Mouse (Mus musculus): ENCODE measurements around the gene Serpine1. TPM values are rescaled to one million over a fixed set of nuclear protein-coding genes. Genes with fewer than 3 reads are reported as not detected.

The Serpine1 gene
- polyA plus RNA-seq, 2 experiments, result 0.40 to 3.9 TPM

DNA sequence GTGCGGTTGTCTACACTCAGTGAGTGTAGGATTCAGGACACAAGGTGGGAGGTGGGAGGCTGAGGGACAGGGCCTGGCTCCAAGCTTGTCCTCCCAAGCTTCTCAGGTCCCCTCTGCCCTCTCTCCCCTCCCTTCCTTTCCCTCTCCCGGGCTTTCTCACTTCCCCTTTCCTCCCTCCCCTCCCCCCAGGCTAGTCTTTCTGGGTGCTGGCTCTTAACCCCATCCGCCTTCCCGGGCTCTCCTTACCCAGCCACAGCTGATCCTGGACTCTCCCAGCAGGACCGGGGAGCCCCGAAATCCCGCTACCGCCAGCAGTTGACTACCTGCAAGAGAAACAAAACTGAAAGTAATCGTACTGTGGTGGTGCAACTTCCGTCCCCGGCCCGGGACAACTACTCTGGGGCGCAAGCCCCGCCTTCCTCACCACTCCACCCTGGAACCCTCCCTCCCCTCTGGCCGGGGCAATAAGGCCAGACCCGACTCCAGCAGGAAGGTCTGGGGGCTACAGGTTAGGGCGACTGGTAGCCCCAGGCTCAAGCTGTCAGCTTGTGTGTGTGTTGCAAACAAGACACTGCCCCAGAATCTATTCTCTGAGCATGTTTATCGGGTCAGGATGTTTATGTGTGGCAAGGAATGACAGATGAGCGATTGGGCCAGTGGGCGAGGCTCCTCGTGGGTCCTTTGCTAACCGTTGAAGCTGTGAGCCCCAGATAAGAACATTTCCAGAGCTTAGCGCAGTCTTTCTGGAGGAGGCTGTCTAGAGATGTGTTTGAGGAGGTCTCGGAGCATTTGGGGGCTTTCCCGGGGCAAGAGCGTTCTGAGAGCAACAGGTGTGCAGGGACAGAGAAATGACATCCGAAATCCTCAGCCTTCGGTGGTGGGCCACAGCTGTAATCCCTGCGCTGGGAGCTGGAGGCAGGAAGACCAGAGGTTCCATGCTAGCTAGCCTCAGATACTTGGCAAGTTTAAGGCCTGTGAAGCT, 44.1 kb upstream of the Serpine1 start, which contains the start of gene Trim56:
TSS of gene Trim56 (minus strand) at position 344 of the 982 bp plus-strand sequence.
- ATAC-seq (ENCODE audit: low FRiP score, low read depth) (peak; percentile 78), DNase-seq (ENCODE audit: low spot score) (peak; percentile 55)
- WGBS, result 11% methylated on average over 28 of the region's 29 CpGs
- peaks cover 11% of the 10 kb centered on the region; the same call in 1 of the 2 replicates for H3K4me1 ChIP-seq (ENCODE audit: control insufficient read depth, insufficient read depth, low read length)
- H3K27me3 ChIP-seq (ENCODE audit: control insufficient read depth, insufficient read depth, low read length), result no peaks in the 10 kb centered on the region
- peak within 1 kb of the TSS; percentile 67 for H3K4me2 ChIP-seq (replicated peaks; ENCODE audit: low read depth, low read length, severe bottlenecking)
- peak within 1 kb of the TSS; percentile 60 for H3K4me3 ChIP-seq (replicated peaks; ENCODE audit: low read length)
- peaks cover 21% of the 10 kb centered on the region for H3K36me3 ChIP-seq (ENCODE audit: control insufficient read depth, insufficient read depth, low read length)
- H3K9ac ChIP-seq (ENCODE audit: low read depth, low read length, severe bottlenecking), result peak within 1 kb of the TSS; percentile 83
- TF ChIP-seq POLR2A (IDR thresholded peaks at IDR 0.05; ENCODE audit: borderline replicate concordance, extremely low read depth, insufficient read depth, insufficient read length), result no peak
- H3K27ac ChIP-seq (replicated peaks; ENCODE audit: low read depth, low read length), result peak within 1 kb of the TSS; percentile 53; the same call in 1 of the 2 replicates
- H3K9me3 ChIP-seq (ENCODE audit: control insufficient read depth, low read length), result no peaks in the 10 kb centered on the region

- Histone ChIP-seq H3K27me3 (ENCODE audit: control insufficient read depth, insufficient read depth, low read length) (no peaks in the 10 kb centered on the region), H3K9ac (ENCODE audit: low read depth, low read length, severe bottlenecking) (peak overlapping the region; percentile 83), H3K9me3 (ENCODE audit: control insufficient read depth, low read length) (no peaks in the 10 kb centered on the region), H3K27ac (replicated peaks; ENCODE audit: low read depth, low read length) (no peak overlapping the region), H3K36me3 (ENCODE audit: control insufficient read depth, insufficient read depth, low read length) (peaks cover 21% of the 10 kb centered on the region), H3K4me2 (replicated peaks; ENCODE audit: low read depth, low read length, severe bottlenecking) (peak overlapping the region; percentile 67), H3K4me1 (ENCODE audit: control insufficient read depth, insufficient read depth, low read length) (peaks cover 11% of the 10 kb centered on the region; the same call in 1 of the 2 replicates), H3K4me3 (replicated peaks; ENCODE audit: low read length) (peak overlapping the region; percentile 60)
- TF ChIP-seq POLR2A (IDR thresholded peaks at IDR 0.05; ENCODE audit: borderline replicate concordance, extremely low read depth, insufficient read depth, insufficient read length), result no peak
- ATAC-seq (ENCODE audit: low FRiP score, low read depth) (no peak), DNase-seq (ENCODE audit: low spot score) (no peak)
- 91% methylated on average over 9 of the region's 9 CpGs for WGBS
These were observed 43.0 kb upstream of the Serpine1 start for GRCm38 (mm10) chr5:137114891-137115561.

DNA sequence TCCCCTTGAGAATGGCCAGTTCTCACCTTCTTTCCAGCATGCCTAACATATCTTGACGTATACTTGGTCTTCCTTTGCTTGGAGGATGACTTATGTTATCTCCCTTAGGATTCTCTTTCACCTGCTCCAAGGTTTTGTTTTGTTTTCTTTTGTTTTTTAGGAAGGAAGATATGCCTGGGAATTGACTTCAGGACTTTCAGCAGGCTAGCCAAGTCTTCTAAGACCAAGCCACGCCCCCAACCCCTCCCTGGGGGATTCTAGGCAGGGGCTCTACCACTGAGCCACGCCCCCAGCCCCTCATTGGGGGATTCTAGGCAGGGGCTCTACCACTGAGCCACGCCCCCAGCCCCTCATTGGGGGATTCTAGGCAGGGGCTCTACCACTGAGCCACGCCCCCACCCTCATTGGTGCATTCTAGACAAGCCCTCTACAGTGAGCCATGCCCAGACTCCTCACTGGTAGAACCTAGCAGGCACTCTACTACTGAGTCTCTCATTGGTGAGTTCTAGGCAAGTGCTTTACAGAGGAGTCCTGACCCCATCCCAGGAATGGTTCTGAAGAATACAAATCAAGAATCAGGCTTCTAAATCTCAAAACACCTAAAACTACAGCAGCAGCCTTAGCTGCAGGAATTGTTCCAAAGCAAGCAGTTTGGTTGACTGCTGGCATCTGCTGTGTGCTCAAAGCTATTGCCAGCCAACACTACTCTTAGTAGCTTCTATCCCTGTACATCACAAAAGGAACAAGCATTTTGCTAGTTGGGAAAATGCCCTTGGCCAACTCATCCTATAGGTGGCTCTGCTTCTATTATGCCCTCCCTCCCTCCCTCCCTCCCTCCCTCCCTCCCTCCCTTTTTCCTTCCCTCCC, 39.7 kb upstream of the Serpine1 start:
- no peaks in the 10 kb centered on the region for H3K9me3 ChIP-seq (ENCODE audit: control insufficient read depth, low read length)
- H3K9ac ChIP-seq (ENCODE audit: low read depth, low read length, severe bottlenecking), result no peak overlapping the region
- DNase-seq (ENCODE audit: low spot score) (no peak), ATAC-seq (ENCODE audit: low FRiP score, low read depth) (no peak)
- peaks cover 21% of the 10 kb centered on the region for H3K36me3 ChIP-seq (ENCODE audit: control insufficient read depth, insufficient read depth, low read length)
- WGBS, result 86% methylated on average over 4 of the region's 5 CpGs
- no peaks in the 10 kb centered on the region for H3K27me3 ChIP-seq (ENCODE audit: control insufficient read depth, insufficient read depth, low read length)
- no peak overlapping the region for H3K4me3 ChIP-seq (replicated peaks; ENCODE audit: low read length)
- H3K27ac ChIP-seq (replicated peaks; ENCODE audit: low read depth, low read length), result no peak overlapping the region
- peaks cover 11% of the 10 kb centered on the region; the same call in 1 of the 2 replicates for H3K4me1 ChIP-seq (ENCODE audit: control insufficient read depth, insufficient read depth, low read length)
- H3K4me2 ChIP-seq (replicated peaks; ENCODE audit: low read depth, low read length, severe bottlenecking), result no peak overlapping the region
- TF ChIP-seq POLR2A (IDR thresholded peaks at IDR 0.05; ENCODE audit: borderline replicate concordance, extremely low read depth, insufficient read depth, insufficient read length), result no peak

GRCm38 (mm10) chr5:137110863-137111262, 38.8 kb upstream of the Serpine1 start:
- ATAC-seq (ENCODE audit: low FRiP score, low read depth) (no peak), DNase-seq (ENCODE audit: low spot score) (no peak)
- H3K27me3 ChIP-seq (ENCODE audit: control insufficient read depth, insufficient read depth, low read length), result no peaks in the 10 kb centered on the region
- H3K4me1 ChIP-seq (ENCODE audit: control insufficient read depth, insufficient read depth, low read length), result peaks cover 8% of the 10 kb centered on the region; the same call in 1 of the 2 replicates
- H3K27ac ChIP-seq (replicated peaks; ENCODE audit: low read depth, low read length), result no peak overlapping the region
- 86% methylated on average over 12 of the region's 12 CpGs for WGBS
- H3K9me3 ChIP-seq (ENCODE audit: control insufficient read depth, low read length), result no peaks in the 10 kb centered on the region
- no peak overlapping the region for H3K9ac ChIP-seq (ENCODE audit: low read depth, low read length, severe bottlenecking)
- H3K4me2 ChIP-seq (replicated peaks; ENCODE audit: low read depth, low read length, severe bottlenecking), result no peak overlapping the region
- peaks cover 21% of the 10 kb centered on the region for H3K36me3 ChIP-seq (ENCODE audit: control insufficient read depth, insufficient read depth, low read length)
- H3K4me3 ChIP-seq (replicated peaks; ENCODE audit: low read length), result no peak overlapping the region
- no peak for TF ChIP-seq POLR2A (IDR thresholded peaks at IDR 0.05; ENCODE audit: borderline replicate concordance, extremely low read depth, insufficient read depth, insufficient read length)

Data from limb, embryonic 14.5 days (tissue).